ENCODE assay signal across 1 mouse cellular context in genomic region chr3:95658236-95658867, GRCm38 (mm10).
A peak's percentile ranks its signal among the peaks of the same experiment; 100 is the strongest.
TF ChIP-seq lines count a peak whose summit lies in the region.

Gene Mcl1, plus strand, starts transcription at chr3:95658788.

TF ChIP-seq in CH12.LX, 34 proteins besides CTCF, POLR2A, EP300 and RAD21 (continued from another document):
- TF ChIP-seq PAX5 (IDR thresholded peaks at IDR 0.05; ENCODE audit: low read length) (no peak), MAX (IDR thresholded peaks at IDR 0.05; ENCODE audit: low read length) (peak; percentile 66), CHD1 (IDR thresholded peaks at IDR 0.05; ENCODE audit: low read depth, low read length) (peak; percentile 73; the same call in 1 of the 2 replicates), ZKSCAN1 (IDR thresholded peaks at IDR 0.05; ENCODE audit: borderline replicate concordance, low read depth, low read length) (no peak), ELF1 (IDR thresholded peaks at IDR 0.05; ENCODE audit: low read depth, low read length) (peak; percentile 96), TBP (conservative IDR thresholded peaks at IDR 0.05; ENCODE audit: low read depth, low read length) (peak; percentile 97), SMC3 (IDR thresholded peaks at IDR 0.05; ENCODE audit: low read depth, low read length) (no peak; the same call in 1 of the 2 replicates), CHD2 (IDR thresholded peaks at IDR 0.05; ENCODE audit: low read length) (peak; percentile 94; the same call in 1 of the 2 replicates), RCOR1 (conservative IDR thresholded peaks at IDR 0.05; ENCODE audit: low read depth, low read length) (0 out of 2 replicates have a peak, but pooled peaks have one; percentile 73), POLR2AphosphoS2 (IDR thresholded peaks at IDR 0.05; ENCODE audit: low read depth, low read length) (peak; percentile 97), MEF2A (IDR thresholded peaks at IDR 0.05; ENCODE audit: borderline replicate concordance, low read depth, low read length) (peak; percentile 75), BHLHE40 (IDR thresholded peaks at IDR 0.05; ENCODE audit: low read depth, low read length) (peak; percentile 58), SIN3A (IDR thresholded peaks at IDR 0.05; ENCODE audit: low read length) (peak; percentile 91; the same call in 1 of the 2 replicates), ETS1 (conservative IDR thresholded peaks at IDR 0.05; ENCODE audit: low read depth, low read length) (peak; percentile 63), HCFC1 (IDR thresholded peaks at IDR 0.05; ENCODE audit: low read depth, low read length) (peak; percentile 82)
